Mouse (Mus musculus) megakaryocyte, embryonic 14.5 days (primary cell): ENCODE measurements around the gene Tbxa2r. TPM values are rescaled to one million over a fixed set of nuclear protein-coding genes. Genes with fewer than 3 reads are reported as not detected.

Experiments
- H3K27me3 ChIP-seq: replicated peaks from 2 replicates; pipeline ENCODE3; 2012; ENCODE audit warnings: inconsistent platforms
- H3K36me3 ChIP-seq: replicated peaks from 2 replicates; pipeline ENCODE3; 2012; ENCODE audit warnings: low read length, inconsistent platforms, mixed read lengths
- H3K4me1 ChIP-seq: 2 replicates; pipeline ENCODE4 v1.6.1; 2012; ENCODE audit warnings: inconsistent platforms
- H3K4me3 ChIP-seq: replicated peaks from 2 replicates; pipeline ENCODE3; 2012; ENCODE audit warnings: moderate library complexity, mild to moderate bottlenecking, inconsistent platforms
- H3K9me3 ChIP-seq: 2 replicates; pipeline ENCODE4 v1.6.1; 2012; ENCODE audit warnings: inconsistent platforms
- FLI1 ChIP-seq: IDR thresholded peaks from 2 replicates; pipeline ENCODE4 v1.6.1; 2012; ENCODE audit warnings: low read length, inconsistent platforms, mixed read lengths
- GATA1 ChIP-seq: IDR thresholded peaks from 3 replicates; pipeline ENCODE4 v1.6.1; 2012; ENCODE audit warnings: mixed read lengths, low read length, inconsistent platforms, borderline replicate concordance
- polyA plus RNA-seq: library from polyadenylated mRNA; stranded (reverse); fragments of >175 nt; gene quantifications from 2 replicates; pipeline ENCODE4 v1.2.3, GENCODE M21; 2012; ENCODE audit warnings: low replicate concordance; ENCODE audit not compliant: insufficient read depth

Tbxa2r gene
- polyA plus RNA-seq, 1 experiment = 87.5 TPM

DNA sequence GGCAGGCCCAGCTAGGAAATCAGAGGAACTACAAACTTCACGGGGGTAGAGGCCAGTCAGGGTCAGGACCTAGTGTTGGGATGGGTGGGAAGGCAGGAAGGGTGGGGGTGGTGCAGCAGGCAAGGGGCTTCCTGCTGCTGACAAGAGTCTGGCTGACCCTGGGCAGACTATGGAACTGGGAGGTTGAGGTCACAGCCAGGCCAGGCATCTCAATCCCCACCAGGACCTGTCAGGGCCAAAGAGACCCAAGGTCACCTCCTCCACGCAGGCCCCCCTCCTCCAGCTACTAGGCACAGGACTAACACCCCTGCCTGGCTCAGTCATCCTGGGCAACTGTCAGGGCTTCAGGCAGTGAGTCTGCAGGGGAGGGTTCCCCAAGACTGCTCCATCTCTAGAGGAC is 572 bp upstream of the Tbxa2r start:
- Histone ChIP-seq H3K36me3 (peaks cover 70% of the 10 kb centered on the region), H3K9me3 (no peaks in the 10 kb centered on the region), H3K27me3 (no peaks in the 10 kb centered on the region), H3K4me1 (peaks cover 97% of the 10 kb centered on the region), H3K4me3 (peak overlapping the region; percentile 91)
- TF ChIP-seq FLI1 (no peak), GATA1 (no peak)

DNA sequence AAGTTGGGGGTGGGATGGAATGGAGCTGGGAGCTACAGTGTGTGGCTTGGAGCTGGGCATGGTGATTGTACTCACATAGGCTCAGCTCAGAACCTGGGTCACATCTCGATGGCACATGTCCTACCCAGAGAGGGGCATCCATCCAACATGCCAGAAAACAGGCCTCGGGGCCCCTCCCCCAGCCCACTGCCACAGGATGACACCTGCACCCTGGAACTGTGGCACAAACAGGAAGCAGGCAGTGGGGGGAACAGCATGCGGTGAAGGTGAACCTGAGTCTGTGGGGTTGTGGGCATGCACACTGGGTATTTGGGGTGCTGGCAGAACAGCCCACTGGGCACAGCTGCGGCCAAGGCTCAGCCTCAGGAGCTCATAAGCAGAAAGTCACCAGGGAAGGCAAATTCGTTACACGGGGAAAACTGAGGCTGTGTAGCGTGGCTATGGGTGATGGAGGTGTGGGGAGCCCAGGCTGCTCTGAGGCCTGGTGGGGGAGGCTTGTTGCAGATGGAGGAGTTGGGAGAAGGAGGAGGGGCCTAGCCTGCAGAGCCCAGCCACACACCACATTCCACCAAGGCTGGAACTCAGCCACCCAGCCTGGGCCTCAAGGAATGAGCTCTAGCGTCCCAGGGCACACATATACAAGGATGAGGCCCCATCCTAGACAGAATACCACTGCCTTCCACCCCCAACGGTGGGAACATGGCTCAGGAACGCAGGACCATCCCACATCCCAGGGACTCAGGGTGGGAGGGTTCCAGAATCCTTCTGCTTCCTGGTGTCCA is 854 bp downstream of the Tbxa2r start:
- H3K9me3 ChIP-seq = no peaks in the 10 kb centered on the region
- TF ChIP-seq FLI1 = no peak
- TF ChIP-seq GATA1 = no peak
- peaks cover 65% of the 10 kb centered on the region for H3K36me3 ChIP-seq
- peaks cover 92% of the 10 kb centered on the region for H3K4me1 ChIP-seq
- peak overlapping the region; percentile 91 for H3K4me3 ChIP-seq
- H3K27me3 ChIP-seq = no peaks in the 10 kb centered on the region

DNA sequence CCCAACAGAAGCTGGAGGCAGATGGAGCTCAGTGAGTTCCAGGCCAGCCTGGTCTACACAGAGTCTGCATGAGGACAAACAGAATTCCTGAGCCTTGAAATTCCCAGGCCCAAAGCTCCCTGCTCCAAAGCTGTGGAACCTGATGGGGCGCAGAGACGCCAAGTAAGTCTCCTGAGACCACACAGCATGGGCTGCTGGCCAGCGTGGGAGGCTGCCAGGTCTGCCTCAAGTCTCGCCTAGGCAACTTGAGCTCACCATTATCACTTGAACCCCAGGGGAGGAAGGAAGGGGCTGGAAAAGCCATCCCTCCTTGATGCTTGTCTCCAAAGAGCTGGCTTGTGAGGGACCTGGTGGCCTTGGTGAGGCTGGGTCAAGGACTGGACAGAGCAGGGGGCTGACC is 1.5 kb downstream of the Tbxa2r start:
- Histone ChIP-seq H3K4me3 (peak overlapping the region; percentile 91), H3K27me3 (no peaks in the 10 kb centered on the region), H3K36me3 (peaks cover 65% of the 10 kb centered on the region), H3K4me1 (peaks cover 92% of the 10 kb centered on the region), H3K9me3 (no peaks in the 10 kb centered on the region)
- TF ChIP-seq GATA1 (no peak), FLI1 (no peak)

GRCm38 (mm10) chr10:81332277-81332676 is 3.7 kb downstream of the Tbxa2r start:
- TF ChIP-seq GATA1 (no peak), FLI1 (no peak)
- no peaks in the 10 kb centered on the region for H3K27me3 ChIP-seq

GRCm38 (mm10) chr10:81334324-81334723 is 5.8 kb downstream of the Tbxa2r start:
- no peaks in the 10 kb centered on the region for H3K9me3 ChIP-seq
- peaks cover 71% of the 10 kb centered on the region for H3K36me3 ChIP-seq
- H3K4me3 ChIP-seq = no peak overlapping the region
- no peak for TF ChIP-seq FLI1
- no peak for TF ChIP-seq GATA1
- no peaks in the 10 kb centered on the region for H3K27me3 ChIP-seq
- peaks cover 78% of the 10 kb centered on the region for H3K4me1 ChIP-seq

More at GRCm38 (mm10) chr10:81332277-81332676, 3.7 kb downstream of the Tbxa2r start:
- H3K4me1 ChIP-seq = peaks cover 89% of the 10 kb centered on the region
- no peak overlapping the region for H3K4me3 ChIP-seq
- H3K36me3 ChIP-seq = peaks cover 58% of the 10 kb centered on the region
- no peaks in the 10 kb centered on the region for H3K9me3 ChIP-seq

- TF ChIP-seq GATA1 (no peak), FLI1 (no peak)
- Histone ChIP-seq H3K4me1 (peaks cover 74% of the 10 kb centered on the region), H3K27me3 (no peaks in the 10 kb centered on the region), H3K36me3 (peaks cover 61% of the 10 kb centered on the region), H3K4me3 (no peak overlapping the region), H3K9me3 (no peaks in the 10 kb centered on the region)
Observed at GRCm38 (mm10) chr10:81335393-81336340, 7.1 kb downstream of the Tbxa2r start.

GRCm38 (mm10) chr10:81336558-81336957 is 8.0 kb downstream of the Tbxa2r start:
- Histone ChIP-seq H3K4me1 (peaks cover 75% of the 10 kb centered on the region), H3K27me3 (no peaks in the 10 kb centered on the region), H3K4me3 (no peak overlapping the region), H3K36me3 (peaks cover 58% of the 10 kb centered on the region), H3K9me3 (no peaks in the 10 kb centered on the region)
- no peak for TF ChIP-seq FLI1
- no peak for TF ChIP-seq GATA1

GRCm38 (mm10) chr10:81340551-81341332 is 12.2 kb downstream of the Tbxa2r start:
- Histone ChIP-seq H3K27me3 (peaks cover 12% of the 10 kb centered on the region), H3K4me1 (peaks cover 80% of the 10 kb centered on the region), H3K9me3 (no peaks in the 10 kb centered on the region), H3K4me3 (no peak overlapping the region), H3K36me3 (peaks cover 33% of the 10 kb centered on the region)
- no peak for TF ChIP-seq GATA1
- TF ChIP-seq FLI1 = no peak

GRCm38 (mm10) chr10:81341333-81341949 is 12.9 kb downstream of the Tbxa2r start:
- H3K27me3 ChIP-seq = peaks cover 12% of the 10 kb centered on the region
- TF ChIP-seq FLI1 (no peak), GATA1 (no peak)
- H3K9me3 ChIP-seq = no peaks in the 10 kb centered on the region
- H3K36me3 ChIP-seq = peaks cover 35% of the 10 kb centered on the region
- H3K4me1 ChIP-seq = peaks cover 80% of the 10 kb centered on the region
- no peak overlapping the region for H3K4me3 ChIP-seq
